Mouse (Mus musculus): ENCODE results near the gene Btrc.

DNA sequence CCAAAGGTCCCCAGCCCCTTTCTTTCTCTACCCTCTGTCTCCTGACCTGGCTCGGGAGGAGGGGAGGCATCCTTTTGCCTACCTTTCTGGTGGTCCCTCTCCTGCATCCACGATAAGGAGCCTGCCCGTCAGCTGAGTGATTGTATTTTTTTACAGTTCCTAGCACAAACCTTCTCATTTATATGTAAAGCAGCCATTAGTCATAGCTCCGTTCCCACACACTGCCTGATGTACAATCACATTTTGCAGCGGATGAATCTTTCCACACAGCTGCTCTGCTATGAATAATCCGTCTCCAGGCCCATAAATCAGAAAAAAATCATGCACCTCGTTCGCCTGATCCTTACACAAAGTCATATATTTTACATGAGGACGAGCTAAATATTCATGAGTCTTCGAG is 25.4 kb upstream of the Btrc start:
- TF ChIP-seq FLI1 (IDR thresholded peaks at IDR 0.05; ENCODE audit: low read length), result no peak
- TF ChIP-seq GATA1 (IDR thresholded peaks at IDR 0.05; ENCODE audit: borderline replicate concordance, low read length), result no peak
